Mouse (Mus musculus) heart, postnatal 4 days (tissue): ENCODE measurements around the gene Jade2. TPM values are rescaled to one million over a fixed set of nuclear protein-coding genes. Genes with fewer than 3 reads are reported as not detected.

ENCODE experiments used
- DNase-seq: peaks from one replicate; pipeline ENCODE4 v3.0.0; 2021
- total RNA-seq, 2 experiments: library from RNA; stranded (reverse); gene quantifications; 2 replicates each; pipeline ENCODE4 v1.2.3; 2021

The Jade2 gene
- total RNA-seq, 2 experiments from 2014 or later = 2.7 to 3.0 TPM

GRCm38 (mm10) chr11:51856616-51857080 lies 805 bp downstream of the Jade2 start:
- no peak for DNase-seq

GRCm38 (mm10) chr11:51855818-51856615 lies 1.4 kb downstream of the Jade2 start:
- DNase-seq = peak; percentile 71

- peak; percentile 83 for DNase-seq
Measured at GRCm38 (mm10) chr11:51854981-51855817, 2.3 kb downstream of the Jade2 start.

- no peak for DNase-seq
Measured at GRCm38 (mm10) chr11:51852595-51852994, 4.9 kb downstream of the Jade2 start.

GRCm38 (mm10) chr11:51852091-51852521 lies 5.3 kb downstream of the Jade2 start:
- peak; percentile 23 for DNase-seq

GRCm38 (mm10) chr11:51850741-51851330 lies 6.6 kb downstream of the Jade2 start:
- DNase-seq = no peak

- no peak for DNase-seq
Measured at GRCm38 (mm10) chr11:51848324-51848723, 9.1 kb downstream of the Jade2 start.

- no peak for DNase-seq
Measured at GRCm38 (mm10) chr11:51847902-51848301, 9.6 kb downstream of the Jade2 start.

GRCm38 (mm10) chr11:51845981-51846883 lies 11.2 kb downstream of the Jade2 start:
- DNase-seq = no peak

- DNase-seq = no peak
Measured at GRCm38 (mm10) chr11:51844529-51845098, 12.8 kb downstream of the Jade2 start.

- peak; percentile 39 for DNase-seq
Measured at GRCm38 (mm10) chr11:51843898-51844297, 13.6 kb downstream of the Jade2 start.

GRCm38 (mm10) chr11:51843168-51843567 lies 14.3 kb downstream of the Jade2 start:
- DNase-seq = no peak

- no peak for DNase-seq
Measured at GRCm38 (mm10) chr11:51841149-51841548, 16.3 kb downstream of the Jade2 start.

GRCm38 (mm10) chr11:51840657-51841056 lies 16.8 kb downstream of the Jade2 start:
- no peak for DNase-seq

- DNase-seq = no peak
Measured at GRCm38 (mm10) chr11:51839973-51840372, 17.5 kb downstream of the Jade2 start.

- no peak for DNase-seq
Measured at GRCm38 (mm10) chr11:51839106-51839505, 18.3 kb downstream of the Jade2 start.

GRCm38 (mm10) chr11:51837164-51838153 lies 20.0 kb downstream of the Jade2 start:
- DNase-seq = peak; percentile 29

- no peak for DNase-seq
Measured at GRCm38 (mm10) chr11:51836506-51836905, 20.9 kb downstream of the Jade2 start.

GRCm38 (mm10) chr11:51835598-51835997 lies 21.9 kb downstream of the Jade2 start:
- DNase-seq = no peak

- DNase-seq = no peak
Measured at GRCm38 (mm10) chr11:51834067-51834411, 23.4 kb downstream of the Jade2 start.
